Mouse (Mus musculus) 416B (cell line): ENCODE data around the gene Olfr1375.
"Not testable (repeated sequence)": the region's sequence is repeated elsewhere in the genome, so short reads cannot be mapped to it uniquely, and the experiment has no call there.

ENCODE experiments used
- DNase-seq: peaks from one replicate; pipeline ENCODE4 v3.0.0; 2011; ENCODE audit warnings: low read depth

Gene Olfr1375

DNA sequence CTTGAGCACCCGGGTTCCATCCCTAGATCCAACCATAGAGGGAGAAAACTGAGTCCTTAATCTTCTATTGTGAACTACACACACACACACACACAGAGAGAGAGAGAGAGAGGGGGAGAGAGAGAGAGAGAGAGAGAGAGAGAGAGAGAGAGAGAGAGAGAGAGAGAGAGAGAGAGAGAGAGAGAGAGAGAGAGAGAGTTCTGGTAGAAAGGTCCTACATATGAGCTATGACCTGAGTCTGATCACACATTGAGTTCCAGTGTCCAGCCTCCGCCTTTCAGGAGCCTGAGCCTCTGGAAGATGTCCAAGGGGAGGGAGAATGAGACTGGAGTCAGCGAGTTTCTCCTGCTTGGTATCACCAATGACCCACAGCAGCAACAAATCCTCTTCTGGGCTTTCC is at the start of gene Olfr1375:
Olfr1375 (plus strand) TSS at position 301 of the 400 bp plus-strand sequence.
- not testable (repeated sequence) for DNase-seq

DNA sequence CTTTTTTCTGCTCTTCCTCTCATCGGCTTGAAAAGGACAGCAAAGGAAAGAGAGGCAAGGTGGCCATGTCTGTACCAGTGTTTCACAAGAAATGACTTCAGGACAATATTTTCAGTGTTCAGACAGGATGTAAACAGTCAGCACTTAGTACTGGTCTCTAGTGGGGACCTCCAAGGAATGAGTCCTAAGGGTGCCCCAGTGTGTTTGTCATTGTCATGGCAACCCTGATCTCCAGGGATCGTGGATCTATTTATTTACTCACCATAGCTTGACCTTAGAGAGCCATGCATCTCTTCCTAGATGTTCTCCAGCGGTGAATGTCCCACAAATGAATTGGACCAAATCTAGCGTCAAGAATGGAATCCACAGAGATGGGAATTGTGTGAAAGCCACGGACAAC is 44.6 kb upstream of the Olfr1375 start, which contains the start of gene Olfr51:
Olfr51 (plus strand) TSS at position 301 of the 400 bp plus-strand sequence.
- no peak for DNase-seq

DNA sequence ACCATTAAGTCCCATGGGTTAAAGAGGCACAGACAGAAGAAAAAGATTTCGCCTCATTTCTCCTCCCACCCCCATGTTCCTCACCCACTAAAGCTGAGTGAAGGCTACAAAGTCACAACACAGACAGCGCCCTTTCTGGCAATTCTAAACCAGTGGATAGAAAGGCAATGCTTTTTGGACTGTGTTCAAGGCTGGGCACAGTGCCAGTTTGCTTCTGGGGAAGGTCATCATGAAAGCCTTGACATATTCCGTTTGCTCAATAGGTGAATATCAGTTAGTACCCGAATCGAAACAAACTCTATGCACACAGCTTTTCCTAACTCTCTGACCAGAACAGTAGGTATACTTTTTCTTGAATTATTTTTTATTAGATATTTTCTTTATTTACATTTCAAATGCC is 36.1 kb upstream of the Olfr1375 start:
- no peak for DNase-seq

DNA sequence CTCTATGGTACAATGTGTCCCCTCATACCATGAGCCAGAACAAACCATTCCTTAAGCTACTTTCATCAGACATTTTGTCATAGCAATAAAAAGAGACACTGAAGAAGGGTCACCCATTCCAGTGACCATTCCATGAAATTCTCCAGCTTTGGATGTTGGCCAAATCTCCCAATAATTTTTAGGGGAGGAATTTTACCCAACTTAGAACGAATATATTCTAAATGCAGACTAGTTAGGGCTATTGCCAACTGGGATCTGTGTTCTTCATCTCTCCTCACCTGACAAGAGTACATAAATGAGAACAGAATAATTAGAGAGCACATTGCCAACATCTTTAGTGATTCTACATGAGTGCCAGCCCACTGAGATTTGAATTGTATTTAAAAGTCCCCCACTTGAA is 34.0 kb upstream of the Olfr1375 start, which contains the start of gene Olfr54:
Olfr54 (plus strand) TSS at position 301 of the 400 bp plus-strand sequence.
- no peak for DNase-seq

DNA sequence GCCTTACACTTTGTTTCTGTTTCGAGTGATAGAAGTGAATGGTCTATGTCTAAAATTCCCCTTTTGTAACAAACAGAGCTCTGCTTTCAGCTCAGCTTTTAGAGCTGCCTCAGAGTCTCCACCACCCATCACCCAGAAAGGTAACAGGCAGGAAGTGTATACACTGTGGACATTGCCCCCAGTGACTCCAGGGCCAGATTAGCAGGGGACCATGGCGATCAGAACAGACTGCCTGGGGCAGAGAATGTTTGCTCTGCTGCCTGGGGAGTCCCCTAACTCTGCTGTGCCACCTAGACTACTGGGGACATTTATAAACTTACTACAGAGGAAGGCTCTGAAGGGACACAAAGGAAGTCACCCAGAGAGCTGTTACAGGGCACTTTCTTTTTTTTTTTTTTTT is 31.6 kb upstream of the Olfr1375 start:
- no peak for DNase-seq

DNA sequence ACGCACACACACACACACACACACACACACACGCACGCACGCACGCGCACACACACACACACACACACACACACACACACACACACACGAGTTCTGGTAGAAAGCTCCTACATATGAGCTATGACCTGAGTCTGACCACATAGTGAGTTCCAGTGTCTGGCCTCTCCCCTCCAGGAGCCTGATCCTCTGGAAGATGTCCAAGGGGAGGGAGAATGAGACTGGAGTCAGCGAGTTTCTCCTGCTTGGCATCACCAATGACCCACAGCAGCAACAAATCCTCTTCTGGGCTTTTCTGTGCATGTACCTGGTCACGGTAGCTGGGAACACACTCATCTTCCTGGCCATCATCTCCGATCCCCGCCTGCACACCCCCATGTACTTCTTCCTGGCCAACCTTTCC is 21.1 kb upstream of the Olfr1375 start:
- not testable (repeated sequence) for DNase-seq

DNA sequence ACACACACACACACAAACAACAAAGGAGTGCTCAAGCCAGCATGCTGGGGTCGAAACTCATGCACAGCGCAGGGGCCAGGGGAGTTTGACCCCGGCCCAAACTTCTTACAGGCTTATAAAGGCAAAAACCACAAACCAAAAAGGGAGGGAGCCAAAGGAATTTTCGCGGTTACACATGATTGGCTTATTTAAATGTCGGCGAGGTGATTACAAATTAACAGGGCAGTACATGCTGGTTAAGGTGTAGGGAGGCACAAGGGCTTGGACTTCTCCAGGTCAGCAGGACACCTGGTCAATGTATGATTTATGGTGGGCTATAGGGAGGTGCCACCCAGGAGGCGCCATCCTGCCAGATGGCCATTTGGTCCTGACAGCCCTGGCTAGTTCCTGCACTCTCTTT is 18.5 kb upstream of the Olfr1375 start:
- not testable (repeated sequence) for DNase-seq

DNA sequence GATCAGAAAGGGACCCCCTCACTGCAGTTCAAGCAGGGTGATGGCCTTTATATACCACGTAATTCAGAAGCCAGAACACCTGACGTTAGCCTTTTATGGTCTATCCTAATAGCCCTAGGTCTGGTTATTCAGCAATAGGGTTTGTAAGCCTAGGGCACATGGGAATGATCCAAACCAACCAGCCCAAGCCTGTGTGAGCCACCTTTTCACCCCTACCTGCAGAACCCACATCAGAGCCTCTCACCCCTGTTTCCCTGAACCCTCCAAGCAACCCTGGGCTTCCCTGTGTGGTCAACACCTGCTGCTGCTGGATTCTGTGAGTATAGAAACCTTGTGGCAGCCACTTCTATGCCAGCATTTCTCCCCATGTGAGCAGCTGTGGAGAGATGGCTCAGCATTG is 17.7 kb upstream of the Olfr1375 start:
- DNase-seq = no peak

DNA sequence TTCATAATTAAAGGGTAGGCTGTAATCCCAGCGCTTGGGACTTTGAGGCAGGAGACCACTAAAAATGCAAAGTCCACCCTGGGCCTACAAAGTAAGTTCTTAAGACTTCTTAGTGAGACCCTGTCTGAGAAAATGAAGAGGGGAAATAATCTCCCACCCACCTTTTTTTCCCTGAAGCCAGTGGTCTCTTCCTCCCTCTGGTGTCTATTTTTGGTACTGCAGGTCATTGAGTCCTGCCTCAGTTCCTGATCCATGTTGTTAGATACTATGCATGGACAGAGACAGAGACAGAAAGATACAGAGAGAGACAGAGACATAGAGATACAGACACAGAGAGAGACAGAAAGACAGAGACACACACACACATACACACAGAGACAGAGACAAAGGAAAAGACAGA is 15.1 kb upstream of the Olfr1375 start:
- no peak for DNase-seq

DNA sequence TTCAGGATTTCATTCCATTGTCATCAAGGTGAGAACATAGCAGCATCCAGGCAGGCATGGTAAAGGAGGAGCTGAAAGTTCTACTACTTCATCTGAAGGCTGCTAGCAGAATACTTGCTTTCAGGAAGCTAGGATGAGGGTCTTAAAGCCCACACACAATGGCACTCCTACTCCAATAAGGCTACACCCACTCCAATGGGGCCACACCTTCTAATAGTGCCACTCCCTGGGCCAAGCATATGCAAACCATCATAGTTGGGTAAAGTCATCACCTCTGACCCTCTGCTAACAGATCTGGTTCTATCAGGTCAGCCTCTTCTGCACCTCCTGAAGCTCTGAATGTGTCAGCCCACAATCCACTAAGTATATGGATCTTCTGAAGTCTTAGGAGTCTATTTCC is 13.8 kb upstream of the Olfr1375 start:
- DNase-seq = not testable (repeated sequence)

DNA sequence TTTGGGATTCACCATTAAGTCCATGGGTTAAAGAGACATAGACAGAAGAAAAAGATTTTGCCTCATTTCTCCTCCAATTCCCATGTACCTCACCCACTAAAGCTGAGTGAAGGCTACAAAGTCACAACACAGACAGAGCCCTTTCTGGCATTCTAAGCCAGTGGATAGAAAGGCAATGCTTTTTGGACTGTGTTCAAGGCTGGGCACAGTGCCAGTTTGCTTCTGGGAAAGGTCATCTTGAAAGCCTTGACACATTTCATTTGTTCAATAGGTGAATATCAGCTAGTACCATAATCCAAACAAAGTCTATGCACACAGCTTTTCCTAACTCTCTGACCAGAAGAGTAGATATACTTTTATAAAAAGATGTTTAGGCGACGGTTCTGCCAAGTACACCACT is 12.0 kb upstream of the Olfr1375 start:
- DNase-seq = no peak

DNA sequence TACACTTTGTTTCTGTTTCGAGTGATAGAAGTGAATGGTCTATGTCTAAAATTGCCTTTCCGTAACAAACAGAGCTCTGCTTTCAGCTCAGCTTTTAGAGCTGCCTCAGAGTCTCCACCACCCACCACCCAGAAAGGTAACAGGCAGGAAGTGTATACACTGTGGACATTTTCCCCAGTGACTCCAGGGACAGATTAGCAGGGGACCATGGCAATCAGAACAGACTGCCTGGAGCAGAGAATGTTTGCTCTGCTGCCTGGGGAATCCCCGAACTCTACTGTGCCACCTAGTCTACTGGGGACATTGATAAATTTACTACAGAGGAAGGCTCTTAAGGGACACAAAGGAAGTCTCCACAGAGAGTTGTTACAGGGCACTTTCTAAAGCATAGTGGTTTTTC is 3.1 kb upstream of the Olfr1375 start:
- DNase-seq = not testable (repeated sequence)

DNA sequence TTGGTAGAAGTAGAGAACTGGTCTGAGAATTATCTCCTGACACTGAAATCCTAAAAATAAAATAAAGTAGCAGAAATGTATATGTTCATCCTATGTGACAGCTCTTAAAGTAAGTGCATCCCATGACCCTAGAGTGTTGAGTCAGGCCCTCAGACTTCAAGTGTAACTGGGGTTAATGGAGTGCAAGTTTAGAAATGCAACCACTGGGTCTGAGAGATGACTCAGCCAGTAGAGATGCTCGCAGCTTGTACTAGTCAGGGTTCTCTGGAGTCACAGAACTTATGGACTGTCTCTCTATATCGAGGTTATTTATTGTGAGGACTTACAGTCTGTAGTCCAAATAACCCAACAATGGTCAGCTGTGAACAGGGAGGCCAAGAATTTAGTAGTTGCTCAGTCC is 3.8 kb downstream of the Olfr1375 start:
- no peak for DNase-seq

DNA sequence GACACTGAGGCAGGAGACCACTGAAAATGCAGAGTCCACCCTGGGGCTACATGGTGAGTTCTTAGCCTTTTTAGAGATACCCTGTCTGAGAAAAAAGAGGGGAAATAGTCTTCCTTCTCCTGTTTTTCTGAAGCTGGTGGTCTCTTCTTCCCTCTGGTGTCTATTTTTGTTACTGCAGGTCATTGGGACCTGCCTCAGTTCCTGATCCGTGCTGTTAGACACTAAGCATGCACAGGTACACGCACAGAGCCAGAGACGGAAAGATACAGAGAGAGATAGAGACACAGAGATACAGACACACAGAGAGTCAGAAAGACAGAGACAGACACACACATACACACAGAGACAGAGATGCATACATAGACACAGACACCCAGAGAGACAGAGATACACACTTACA is 5.3 kb downstream of the Olfr1375 start:
- no peak for DNase-seq

DNA sequence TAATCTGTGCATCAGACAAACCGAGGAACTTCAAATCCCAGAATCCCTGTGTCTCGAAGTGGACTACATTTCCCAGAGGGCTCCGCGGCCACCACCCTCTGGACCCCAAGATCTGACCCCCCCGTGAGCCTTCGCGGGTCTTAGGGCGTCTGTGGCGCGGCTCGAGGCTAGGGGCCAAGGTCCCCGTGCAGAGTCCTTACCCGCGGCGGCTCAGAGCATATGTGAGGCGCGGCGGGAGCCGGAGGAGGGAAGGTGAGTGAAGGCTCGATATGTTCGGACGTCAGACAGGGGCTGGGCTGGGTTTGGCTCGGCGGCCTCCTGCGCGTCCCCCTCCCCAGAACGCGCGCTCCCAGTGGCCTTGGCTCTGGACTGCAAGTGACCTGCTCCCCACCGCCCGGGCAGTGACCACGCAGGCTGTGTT is 11.3 kb downstream of the Olfr1375 start, which contains the start of gene Zfp354a:
Zfp354a (plus strand) TSS at position 107 of the 421 bp plus-strand sequence.
- DNase-seq = no peak

DNA sequence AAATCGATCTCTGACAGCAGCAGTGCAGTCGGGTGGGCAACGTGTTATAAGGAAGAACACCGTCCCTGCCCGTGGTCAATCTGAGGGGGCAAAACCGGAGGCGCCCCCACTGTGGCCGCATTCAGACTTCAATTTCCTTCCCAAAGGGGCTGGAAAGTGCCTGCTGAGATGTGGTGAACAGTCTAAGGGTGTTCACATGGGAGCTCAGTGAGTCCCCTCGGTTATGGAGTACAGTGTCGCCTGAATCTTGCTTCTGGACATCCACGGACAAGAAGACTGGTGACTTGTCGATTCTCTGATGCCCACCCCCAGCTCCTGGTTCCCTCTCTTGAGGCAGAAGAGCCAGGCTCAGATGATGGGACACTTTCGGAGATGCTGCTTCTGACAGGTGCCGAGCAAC is 11.7 kb downstream of the Olfr1375 start:
- no peak for DNase-seq

DNA sequence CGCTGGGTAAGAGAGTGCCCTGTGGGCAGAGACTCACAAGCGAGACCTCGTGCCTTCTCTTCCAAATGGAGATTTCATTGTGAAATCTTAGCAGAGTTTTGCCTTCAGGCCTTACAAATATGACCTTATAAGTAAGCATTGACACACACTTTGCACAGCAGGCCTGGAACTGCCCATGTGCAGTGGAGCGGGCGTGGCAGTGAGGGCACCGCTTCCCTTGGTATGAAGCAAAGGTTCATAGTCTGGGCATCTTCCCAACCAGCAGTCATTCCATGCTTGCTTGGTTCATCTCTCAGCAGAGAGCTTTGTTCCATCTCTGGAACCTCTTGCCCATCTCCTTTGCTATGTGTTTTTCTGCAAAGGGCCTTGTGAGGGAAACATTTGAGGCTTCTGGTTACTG is 13.1 kb downstream of the Olfr1375 start:
- DNase-seq = no peak

DNA sequence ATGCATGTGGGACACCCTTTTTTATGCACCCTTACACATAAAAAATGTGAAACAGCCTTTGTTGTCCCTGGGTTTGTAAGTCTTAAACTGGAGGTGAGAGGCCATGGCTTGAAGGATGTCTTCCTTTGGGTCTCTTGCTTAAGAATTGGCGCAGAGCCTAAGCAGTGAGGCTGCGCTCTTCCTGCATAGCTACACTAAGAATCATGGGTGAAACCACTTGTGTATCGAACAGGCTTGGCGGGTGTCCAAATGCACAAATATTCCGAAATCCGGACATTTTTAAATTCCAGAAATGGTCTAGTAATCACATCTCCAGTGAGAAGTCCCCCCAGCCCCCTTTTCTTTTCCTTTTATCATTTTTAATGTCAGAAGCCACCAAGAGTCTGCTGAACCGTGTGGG is 15.4 kb downstream of the Olfr1375 start:
- DNase-seq = no peak

DNA sequence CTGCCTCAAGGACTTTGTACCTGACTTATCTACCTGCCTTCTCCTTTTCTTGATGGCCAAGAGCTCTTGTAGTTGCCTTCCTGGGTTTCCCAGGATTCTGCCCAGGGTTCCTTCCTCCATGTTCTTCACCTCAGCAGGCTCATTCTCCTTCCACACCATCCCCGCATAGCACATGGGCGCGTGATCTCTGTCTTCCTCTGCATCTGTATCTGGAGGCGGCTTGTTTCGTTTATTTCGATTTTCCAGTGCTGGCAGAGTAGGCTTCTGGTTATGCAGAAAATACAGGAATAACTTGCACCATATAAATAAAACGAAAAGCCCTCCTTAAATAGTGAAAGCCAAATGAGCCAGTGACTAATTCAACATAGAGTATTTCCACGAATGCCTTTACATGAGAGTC is 15.9 kb downstream of the Olfr1375 start:
- DNase-seq = no peak

DNA sequence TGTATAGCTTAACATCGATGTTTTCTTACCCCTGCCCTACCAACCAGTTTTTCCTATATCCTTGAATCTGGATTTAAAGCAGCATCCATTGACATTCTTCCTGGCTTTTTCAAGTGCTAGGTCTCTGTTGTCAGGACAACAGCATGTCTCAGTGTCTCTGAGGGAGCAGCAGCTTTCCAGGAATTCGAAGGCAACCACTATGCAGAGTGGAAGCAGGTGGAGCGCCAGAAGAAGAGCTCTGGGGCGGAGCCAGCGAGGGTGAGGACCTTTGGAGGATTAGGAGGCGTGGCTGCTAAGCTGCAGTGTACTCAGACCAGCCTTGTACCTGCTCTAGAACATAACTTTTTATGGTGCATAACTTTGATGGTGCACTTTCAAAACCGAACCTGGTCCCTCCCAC is 36.6 kb downstream of the Olfr1375 start:
- DNase-seq = no peak

DNA sequence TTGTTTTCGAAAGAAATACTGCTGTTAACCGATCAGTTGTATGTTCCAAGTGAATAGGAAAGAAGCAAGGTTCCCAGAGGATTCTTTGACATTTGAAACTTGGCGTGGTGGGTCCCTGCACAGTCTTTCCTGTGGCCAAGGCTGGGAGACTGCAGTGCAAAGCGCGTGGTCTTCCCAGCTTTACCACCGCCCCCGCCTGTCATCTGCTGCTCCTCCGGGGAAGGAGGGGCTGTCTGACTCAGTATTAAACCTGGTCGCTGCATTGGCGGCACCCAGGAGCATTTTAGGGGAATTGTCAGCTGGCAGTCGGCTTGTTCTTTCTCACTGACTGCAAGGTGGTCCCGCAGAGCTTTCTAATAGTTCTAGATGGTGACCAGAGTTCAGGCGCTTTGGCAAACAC is 37.4 kb downstream of the Olfr1375 start:
- no peak for DNase-seq
